Mouse (Mus musculus): ENCODE results near the gene Btnl2. TPM values are rescaled to one million over a fixed set of nuclear protein-coding genes. Genes with fewer than 3 reads are reported as not detected.

Btnl2 gene
- polyA plus RNA-seq, 1 experiment from 2014 or later = not detected

- H3K4me1 ChIP-seq (replicated peaks; ENCODE audit: control insufficient read depth, insufficient read depth, low read length) = no peaks in the 10 kb centered on the region
These were observed 27.3 kb downstream of the Btnl2 start for GRCm38 (mm10) chr17:34381876-34382275.

GRCm38 (mm10) chr17:34383212-34383611 lies 28.6 kb downstream of the Btnl2 start:
- no peak overlapping the region for H3K4me2 ChIP-seq (ENCODE audit: low read depth, low read length, severe bottlenecking)
- ATAC-seq (replicated peaks; ENCODE audit: low FRiP score) (no peak), DNase-seq (ENCODE audit: low spot score) (no peak)
- H3K9ac ChIP-seq (ENCODE audit: low read length) = no peak overlapping the region
- no peak overlapping the region for H3K4me3 ChIP-seq (ENCODE audit: low read depth, low read length)
- no peaks in the 10 kb centered on the region for H3K36me3 ChIP-seq (ENCODE audit: control insufficient read depth, insufficient read depth, low read length)
- no peak overlapping the region for H3K27ac ChIP-seq (ENCODE audit: low read depth, low read length)
- H3K4me1 ChIP-seq (replicated peaks; ENCODE audit: control insufficient read depth, insufficient read depth, low read length) = no peaks in the 10 kb centered on the region
- 76% methylated on average over 7 of the region's 7 CpGs for WGBS
- H3K9me3 ChIP-seq (ENCODE audit: control insufficient read depth, low read length) = no peaks in the 10 kb centered on the region
- H3K27me3 ChIP-seq (ENCODE audit: control insufficient read depth, insufficient read depth, low read length) = no peaks in the 10 kb centered on the region

More at GRCm38 (mm10) chr17:34381876-34382275, 27.3 kb downstream of the Btnl2 start:
- ATAC-seq (replicated peaks; ENCODE audit: low FRiP score) = no peak
- H3K27me3 ChIP-seq (ENCODE audit: control insufficient read depth, insufficient read depth, low read length) = no peaks in the 10 kb centered on the region
- H3K36me3 ChIP-seq (ENCODE audit: control insufficient read depth, insufficient read depth, low read length) = no peaks in the 10 kb centered on the region
- no peaks in the 10 kb centered on the region for H3K9me3 ChIP-seq (ENCODE audit: control insufficient read depth, low read length)
- 70% methylated on average over 11 of the region's 11 CpGs for WGBS
- no peak overlapping the region for H3K4me2 ChIP-seq (ENCODE audit: low read depth, low read length, severe bottlenecking)
- no peak for DNase-seq (ENCODE audit: low spot score)
- H3K4me3 ChIP-seq (ENCODE audit: low read depth, low read length) = no peak overlapping the region
- H3K27ac ChIP-seq (ENCODE audit: low read depth, low read length) = no peak overlapping the region
- H3K9ac ChIP-seq (ENCODE audit: low read length) = no peak overlapping the region

GRCm38 (mm10) chr17:34384699-34385098 lies 30.1 kb downstream of the Btnl2 start:
- ATAC-seq (replicated peaks; ENCODE audit: low FRiP score) (no peak), DNase-seq (ENCODE audit: low spot score) (no peak)
- Histone ChIP-seq H3K36me3 (ENCODE audit: control insufficient read depth, insufficient read depth, low read length) (no peaks in the 10 kb centered on the region), H3K9me3 (ENCODE audit: control insufficient read depth, low read length) (no peaks in the 10 kb centered on the region), H3K27me3 (ENCODE audit: control insufficient read depth, insufficient read depth, low read length) (no peaks in the 10 kb centered on the region), H3K27ac (ENCODE audit: low read depth, low read length) (no peak overlapping the region), H3K4me2 (ENCODE audit: low read depth, low read length, severe bottlenecking) (no peak overlapping the region), H3K4me1 (replicated peaks; ENCODE audit: control insufficient read depth, insufficient read depth, low read length) (no peaks in the 10 kb centered on the region), H3K9ac (ENCODE audit: low read length) (no peak overlapping the region), H3K4me3 (ENCODE audit: low read depth, low read length) (no peak overlapping the region)
- WGBS = 78% methylated on average over 3 of the region's 3 CpGs

GRCm38 (mm10) chr17:34386656-34387055 lies 32.0 kb downstream of the Btnl2 start:
- no peaks in the 10 kb centered on the region for H3K36me3 ChIP-seq (ENCODE audit: control insufficient read depth, insufficient read depth, low read length)
- H3K27ac ChIP-seq (ENCODE audit: low read depth, low read length) = no peak overlapping the region
- 77% methylated on average over 2 of the region's 2 CpGs for WGBS
- no peaks in the 10 kb centered on the region for H3K9me3 ChIP-seq (ENCODE audit: control insufficient read depth, low read length)
- no peaks in the 10 kb centered on the region; the same call in 1 of the 2 replicates for H3K27me3 ChIP-seq (ENCODE audit: control insufficient read depth, insufficient read depth, low read length)
- no peak for DNase-seq (ENCODE audit: low spot score)
- ATAC-seq (replicated peaks; ENCODE audit: low FRiP score) = no peak
- no peaks in the 10 kb centered on the region for H3K4me1 ChIP-seq (replicated peaks; ENCODE audit: control insufficient read depth, insufficient read depth, low read length)
- no peak overlapping the region for H3K4me2 ChIP-seq (ENCODE audit: low read depth, low read length, severe bottlenecking)
- no peak overlapping the region for H3K4me3 ChIP-seq (ENCODE audit: low read depth, low read length)
- H3K9ac ChIP-seq (ENCODE audit: low read length) = no peak overlapping the region

GRCm38 (mm10) chr17:34388513-34388912 lies 33.9 kb downstream of the Btnl2 start:
- Histone ChIP-seq H3K4me1 (replicated peaks; ENCODE audit: control insufficient read depth, insufficient read depth, low read length) (no peaks in the 10 kb centered on the region), H3K4me2 (ENCODE audit: low read depth, low read length, severe bottlenecking) (no peak overlapping the region), H3K27ac (ENCODE audit: low read depth, low read length) (no peak overlapping the region), H3K27me3 (ENCODE audit: control insufficient read depth, insufficient read depth, low read length) (no peaks in the 10 kb centered on the region; the same call in 1 of the 2 replicates), H3K9ac (ENCODE audit: low read length) (no peak overlapping the region), H3K36me3 (ENCODE audit: control insufficient read depth, insufficient read depth, low read length) (no peaks in the 10 kb centered on the region), H3K4me3 (ENCODE audit: low read depth, low read length) (no peak overlapping the region), H3K9me3 (ENCODE audit: control insufficient read depth, low read length) (no peaks in the 10 kb centered on the region)
- 31% methylated on average over 4 of the region's 4 CpGs for WGBS
- DNase-seq (ENCODE audit: low spot score) (no peak), ATAC-seq (replicated peaks; ENCODE audit: low FRiP score) (no peak)

GRCm38 (mm10) chr17:34391507-34391906 lies 36.9 kb downstream of the Btnl2 start:
- WGBS = 72% methylated on average over 7 of the region's 7 CpGs
- H3K27ac ChIP-seq (ENCODE audit: low read depth, low read length) = no peak overlapping the region
- no peak overlapping the region; the same call in 1 of the 2 replicates for H3K4me2 ChIP-seq (ENCODE audit: low read depth, low read length, severe bottlenecking)
- no peak for DNase-seq (ENCODE audit: low spot score)
- no peaks in the 10 kb centered on the region for H3K4me1 ChIP-seq (replicated peaks; ENCODE audit: control insufficient read depth, insufficient read depth, low read length)
- no peaks in the 10 kb centered on the region for H3K36me3 ChIP-seq (ENCODE audit: control insufficient read depth, insufficient read depth, low read length)
- H3K9me3 ChIP-seq (ENCODE audit: control insufficient read depth, low read length) = no peaks in the 10 kb centered on the region
- no peak for ATAC-seq (replicated peaks; ENCODE audit: low FRiP score)
- no peaks in the 10 kb centered on the region; the same call in 1 of the 2 replicates for H3K27me3 ChIP-seq (ENCODE audit: control insufficient read depth, insufficient read depth, low read length)
- no peak overlapping the region for H3K4me3 ChIP-seq (ENCODE audit: low read depth, low read length)
- H3K9ac ChIP-seq (ENCODE audit: low read length) = no peak overlapping the region

- H3K27ac ChIP-seq (ENCODE audit: low read depth, low read length) = no peak overlapping the region
These were observed 37.7 kb downstream of the Btnl2 start for GRCm38 (mm10) chr17:34392321-34392720.

GRCm38 (mm10) chr17:34397357-34397756 lies 42.7 kb downstream of the Btnl2 start:
- no peak for ATAC-seq (replicated peaks; ENCODE audit: low FRiP score)
- no peaks in the 10 kb centered on the region for H3K27me3 ChIP-seq (ENCODE audit: control insufficient read depth, insufficient read depth, low read length)
- no peak overlapping the region for H3K9ac ChIP-seq (ENCODE audit: low read length)
- H3K4me2 ChIP-seq (ENCODE audit: low read depth, low read length, severe bottlenecking) = no peak overlapping the region
- no peak overlapping the region for H3K27ac ChIP-seq (ENCODE audit: low read depth, low read length)
- DNase-seq (ENCODE audit: low spot score) = no peak
- H3K36me3 ChIP-seq (ENCODE audit: control insufficient read depth, insufficient read depth, low read length) = no peaks in the 10 kb centered on the region
- no peaks in the 10 kb centered on the region for H3K4me1 ChIP-seq (replicated peaks; ENCODE audit: control insufficient read depth, insufficient read depth, low read length)
- no peaks in the 10 kb centered on the region for H3K9me3 ChIP-seq (ENCODE audit: control insufficient read depth, low read length)
- H3K4me3 ChIP-seq (ENCODE audit: low read depth, low read length) = no peak overlapping the region
- 67% methylated on average over 5 of the region's 5 CpGs for WGBS

More at GRCm38 (mm10) chr17:34392321-34392720, 37.7 kb downstream of the Btnl2 start:
- ATAC-seq (replicated peaks; ENCODE audit: low FRiP score) = peak; percentile 55; the same call in 1 of the 2 replicates
- H3K4me3 ChIP-seq (ENCODE audit: low read depth, low read length) = peak overlapping the region; percentile 24
- no peaks in the 10 kb centered on the region for H3K36me3 ChIP-seq (ENCODE audit: control insufficient read depth, insufficient read depth, low read length)
- H3K4me1 ChIP-seq (replicated peaks; ENCODE audit: control insufficient read depth, insufficient read depth, low read length) = no peaks in the 10 kb centered on the region
- H3K9ac ChIP-seq (ENCODE audit: low read length) = peak overlapping the region; percentile 51
- peak; percentile 72 for DNase-seq (ENCODE audit: low spot score)
- H3K4me2 ChIP-seq (ENCODE audit: low read depth, low read length, severe bottlenecking) = peak overlapping the region; percentile 54
- 5% methylated on average over 24 of the region's 24 CpGs for WGBS
- no peaks in the 10 kb centered on the region; the same call in 1 of the 2 replicates for H3K27me3 ChIP-seq (ENCODE audit: control insufficient read depth, insufficient read depth, low read length)
- H3K9me3 ChIP-seq (ENCODE audit: control insufficient read depth, low read length) = no peaks in the 10 kb centered on the region

- H3K4me1 ChIP-seq (replicated peaks; ENCODE audit: control insufficient read depth, insufficient read depth, low read length) = no peaks in the 10 kb centered on the region
- H3K27ac ChIP-seq (ENCODE audit: low read depth, low read length) = no peak overlapping the region
- H3K9ac ChIP-seq (ENCODE audit: low read length) = peak overlapping the region; percentile 90; the same call in 1 of the 2 replicates
- ATAC-seq (replicated peaks; ENCODE audit: low FRiP score) = peak; percentile 75
- H3K36me3 ChIP-seq (ENCODE audit: control insufficient read depth, insufficient read depth, low read length) = no peaks in the 10 kb centered on the region
- WGBS = 16% methylated on average over 9 of the region's 9 CpGs
- DNase-seq (ENCODE audit: low spot score) = peak; percentile 57
- no peaks in the 10 kb centered on the region for H3K9me3 ChIP-seq (ENCODE audit: control insufficient read depth, low read length)
- peak overlapping the region; percentile 51 for H3K4me3 ChIP-seq (ENCODE audit: low read depth, low read length)
- peak overlapping the region; percentile 72; the same call in 1 of the 2 replicates for H3K4me2 ChIP-seq (ENCODE audit: low read depth, low read length, severe bottlenecking)
- no peaks in the 10 kb centered on the region for H3K27me3 ChIP-seq (ENCODE audit: control insufficient read depth, insufficient read depth, low read length)
These were observed 43.6 kb downstream of the Btnl2 start for GRCm38 (mm10) chr17:34398058-34398710.

Data from forebrain, embryonic 11.5 days (tissue).